Mouse (Mus musculus): ENCODE measurements around the gene Padi6.

DNA sequence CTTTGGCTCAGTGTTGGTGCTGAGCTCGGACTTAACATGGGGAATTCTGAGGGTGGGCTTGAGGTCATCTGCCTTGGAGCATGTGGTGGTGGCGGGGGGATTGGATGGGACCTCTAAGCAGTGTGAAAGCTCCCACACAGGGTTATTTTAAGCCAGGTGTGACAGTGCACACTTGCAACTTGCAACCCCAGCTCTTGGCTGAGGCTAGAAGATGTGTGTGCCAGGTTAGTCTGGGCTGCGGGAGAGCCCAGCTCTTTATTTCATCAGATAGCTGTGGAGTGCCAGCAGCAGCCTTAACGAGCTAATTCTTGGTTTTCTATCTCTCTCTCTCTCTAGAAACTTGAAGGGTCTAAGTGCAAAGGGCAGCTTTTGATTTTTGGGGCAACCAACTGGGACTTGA, 34.8 kb downstream of the Padi6 start:
- TF ChIP-seq POLR2A (IDR thresholded peaks at IDR 0.05; ENCODE audit: low read depth, low read length) (no peak), CTCF (IDR thresholded peaks at IDR 0.05; ENCODE audit: borderline replicate concordance, insufficient read depth, low read length) (no peak)
